Mouse (Mus musculus) liver, embryonic 15.5 days (tissue): ENCODE data around the gene Olfr1477. TPM values are rescaled to one million over a fixed set of nuclear protein-coding genes. Genes with fewer than 3 reads are reported as not detected.
"Not testable (repeated sequence)": the region's sequence is repeated elsewhere in the genome, so short reads cannot be mapped to it uniquely, and the experiment has no call there.

Experiments used
- ATAC-seq: fragments of 200-750 bp; cut with Nextera tagmentation; 2 replicates; pipeline ENCODE4 v1.8.0; 2017; ENCODE audit warnings: moderate number of reproducible peaks, mild to moderate bottlenecking, moderate library complexity; ENCODE audit not compliant: insufficient read depth
- H3K27ac ChIP-seq: fragments of 300-500 bp; sonication (generic); replicated peaks from 2 replicates; pipeline ENCODE4 v1.5.1; 2015; ENCODE audit warnings: mild to moderate bottlenecking, inconsistent platforms
- H3K27me3 ChIP-seq: fragments of 300-500 bp; sonication (generic); 2 replicates; pipeline ENCODE4 v1.6.1; 2015; ENCODE audit warnings: mild to moderate bottlenecking, inconsistent platforms
- H3K36me3 ChIP-seq: fragments of 300-500 bp; sonication (generic); replicated peaks from 2 replicates; pipeline ENCODE4 v1.6.1; 2015; ENCODE audit warnings: moderate library complexity, mild to moderate bottlenecking, inconsistent platforms
- H3K4me1 ChIP-seq: fragments of 300-500 bp; sonication (generic); replicated peaks from 2 replicates; pipeline ENCODE4 v1.6.1; 2015; ENCODE audit warnings: inconsistent platforms
- H3K4me2 ChIP-seq: fragments of 300-500 bp; sonication (generic); 2 replicates; pipeline ENCODE4 v1.6.1; 2015; ENCODE audit warnings: moderate library complexity, mild to moderate bottlenecking, inconsistent platforms
- H3K4me3 ChIP-seq: fragments of 300-500 bp; sonication (generic); replicated peaks from 2 replicates; pipeline ENCODE4 v1.5.1; 2015; ENCODE audit warnings: mild to moderate bottlenecking, inconsistent platforms
- H3K9ac ChIP-seq: fragments of 300-500 bp; sonication (generic); 2 replicates; pipeline ENCODE4 v1.6.1; 2015; ENCODE audit warnings: moderate library complexity, mild to moderate bottlenecking, inconsistent platforms
- H3K9me3 ChIP-seq: fragments of 300-500 bp; sonication (generic); replicated peaks from 2 replicates; pipeline ENCODE4 v1.6.1; 2016; ENCODE audit warnings: inconsistent platforms
- WGBS: fragments of 180-500 bp; shearing (Covaris S2); methylation state at CpG from one replicate; pipeline ENCODE4 v1.1.7; 2015; ENCODE audit warnings: mixed read lengths; ENCODE audit not compliant: insufficient replicate concordance; 5-methylcytosine and 5-hydroxymethylcytosine counted together
- polyA plus RNA-seq: library from polyadenylated mRNA; unstranded; fragments of >200 nt; fragmentation: Nextera tagmentation; extraction: Ambion mirVana; gene quantifications from 2 replicates; pipeline ENCODE4 v1.2.1, GENCODE M21; 2015

Olfr1477 gene
- not detected in 2 replicates for polyA plus RNA-seq

- Histone ChIP-seq H3K36me3 (no peaks in the 10 kb centered on the region), H3K9ac (no peak within 1 kb of the TSS), H3K9me3 (0 out of 2 replicates have a peak, but pooled peaks cover 2% of the 10 kb centered on the region), H3K27me3 (no peaks in the 10 kb centered on the region), H3K4me1 (no peaks in the 10 kb centered on the region), H3K4me3 (no peak within 1 kb of the TSS), H3K27ac (no peak within 1 kb of the TSS), H3K4me2 (no peak within 1 kb of the TSS)
- WGBS, result 44% methylated on average over 3 of the region's 3 CpGs
- no peak for ATAC-seq
Observed at GRCm38 (mm10) chr19:13500246-13500645, at the start of gene Olfr1477. Olfr1477 (plus strand) TSS chr19:13500546.

- no peak for ATAC-seq
- Histone ChIP-seq H3K27ac (no peak within 1 kb of the TSS), H3K4me1 (no peaks in the 10 kb centered on the region), H3K4me3 (no peak within 1 kb of the TSS), H3K9me3 (no peaks in the 10 kb centered on the region), H3K27me3 (no peaks in the 10 kb centered on the region), H3K9ac (no peak within 1 kb of the TSS), H3K4me2 (no peak within 1 kb of the TSS), H3K36me3 (no peaks in the 10 kb centered on the region)
- 61% methylated on average over 1 of the region's 1 CpGs for WGBS
Observed at GRCm38 (mm10) chr19:13455986-13456385, 44.4 kb upstream of the Olfr1477 start, which contains the start of gene Olfr1472. Olfr1472 (minus strand) TSS chr19:13456086.

DNA sequence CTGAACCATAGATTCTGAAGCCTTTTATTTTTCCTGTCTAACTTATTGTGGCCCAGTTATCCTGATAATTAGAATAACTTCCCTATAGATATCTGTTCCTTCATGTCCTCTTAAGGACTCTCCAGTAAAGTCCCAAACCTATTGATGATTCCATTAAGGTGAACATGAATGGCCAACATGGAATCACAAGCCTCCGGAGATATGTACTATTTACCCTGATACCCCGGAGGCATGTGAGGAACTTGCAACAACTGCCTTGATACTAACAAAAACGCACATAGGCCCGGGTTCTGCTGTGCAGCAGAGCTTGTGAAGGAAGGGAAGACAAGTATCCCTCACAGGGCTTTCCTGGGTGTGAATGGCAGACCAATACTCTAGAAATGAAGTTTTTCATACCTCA lies 31.1 kb upstream of the Olfr1477 start, which contains the start of gene Olfr1474:
Gene Olfr1474, plus strand, starts transcription at position 301 of the 400 bp plus-strand sequence.
- not testable (repeated sequence) for H3K4me1 ChIP-seq, H3K4me2 ChIP-seq, H3K27me3 ChIP-seq, H3K9ac ChIP-seq, H3K27ac ChIP-seq, H3K36me3 ChIP-seq, H3K9me3 ChIP-seq, H3K4me3 ChIP-seq, ATAC-seq
- WGBS, result 68% methylated on average over 4 of the region's 4 CpGs

- H3K9ac ChIP-seq, result no peak within 1 kb of the TSS
- no peak within 1 kb of the TSS for H3K4me3 ChIP-seq
- no peak for ATAC-seq
- no peak within 1 kb of the TSS for H3K27ac ChIP-seq
- no peaks in the 10 kb centered on the region for H3K27me3 ChIP-seq
- no peaks in the 10 kb centered on the region for H3K4me1 ChIP-seq
- H3K4me2 ChIP-seq, result no peak within 1 kb of the TSS
- no peaks in the 10 kb centered on the region for H3K9me3 ChIP-seq
- no peaks in the 10 kb centered on the region for H3K36me3 ChIP-seq
Observed at GRCm38 (mm10) chr19:13480096-13480495, 20.2 kb upstream of the Olfr1477 start, which contains the start of gene Olfr1475. Olfr1475 (minus strand) TSS chr19:13480196.

DNA sequence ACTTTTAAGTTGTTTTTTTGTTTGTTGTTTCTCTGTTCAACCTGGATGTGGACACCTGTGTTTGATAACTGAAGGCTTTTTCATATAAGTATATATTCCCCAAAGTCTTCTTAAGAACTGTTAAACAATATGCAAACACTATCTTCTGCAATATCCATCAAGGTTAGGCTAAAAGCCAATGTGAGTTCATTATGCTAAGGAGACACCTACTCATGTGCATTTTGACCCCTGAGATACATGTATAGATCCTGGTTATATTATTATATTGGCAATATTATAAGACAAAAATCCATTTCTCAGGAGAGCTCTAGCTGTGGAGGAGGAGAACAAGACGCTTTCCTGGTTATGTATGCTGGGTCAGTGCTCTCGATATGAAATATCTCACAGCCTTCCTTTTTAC lies 27.3 kb downstream of the Olfr1477 start, which contains the start of gene Olfr1480:
Gene Olfr1480, plus strand, starts transcription at position 301 of the 400 bp plus-strand sequence.
- Histone ChIP-seq H3K27ac (no peak within 1 kb of the TSS), H3K4me1 (no peaks in the 10 kb centered on the region), H3K4me3 (no peak within 1 kb of the TSS), H3K27me3 (no peaks in the 10 kb centered on the region), H3K36me3 (no peaks in the 10 kb centered on the region), H3K9ac (no peak within 1 kb of the TSS), H3K4me2 (no peak within 1 kb of the TSS), H3K9me3 (no peaks in the 10 kb centered on the region)
- ATAC-seq, result no peak
- WGBS, result 68% methylated on average over 2 of the region's 2 CpGs

Other genes with a start within 250 kb of the Olfr1477 start
- not detected in 2 replicates for gene Olfr1465, start 185.0 kb upstream of the Olfr1477 start, polyA plus RNA-seq
- not detected in 2 replicates for gene Olfr1466, start 161.7 kb upstream of the Olfr1477 start, polyA plus RNA-seq
- not detected in 2 replicates for gene Olfr1467, start 138.3 kb upstream of the Olfr1477 start, polyA plus RNA-seq
- gene Olfr1469, start 92.7 kb upstream of the Olfr1477 start, polyA plus RNA-seq, result not detected in 2 replicates
- gene Olfr1471, start 57.1 kb upstream of the Olfr1477 start, polyA plus RNA-seq, result not detected in 2 replicates
- not detected in 2 replicates for gene Olfr1472, start 44.5 kb upstream of the Olfr1477 start, polyA plus RNA-seq
- gene Olfr1474, start 31.0 kb upstream of the Olfr1477 start, polyA plus RNA-seq, result not detected in 2 replicates
- not detected in 2 replicates for gene Olfr1475, start 20.4 kb upstream of the Olfr1477 start, polyA plus RNA-seq
- gene Olfr1480, start 27.4 kb downstream of the Olfr1477 start, polyA plus RNA-seq, result not detected in 2 replicates
- gene Olfr1484, start 83.0 kb downstream of the Olfr1477 start, polyA plus RNA-seq, result not detected in 2 replicates
- gene Olfr1487, start 116.8 kb downstream of the Olfr1477 start, polyA plus RNA-seq, result not detected in 2 replicates
- gene Olfr1489, start 131.1 kb downstream of the Olfr1477 start, polyA plus RNA-seq, result not detected in 2 replicates
- not detected in 2 replicates for gene Olfr1490, start 150.5 kb downstream of the Olfr1477 start, polyA plus RNA-seq
- not detected in 2 replicates for gene Olfr1491, start 196.7 kb downstream of the Olfr1477 start, polyA plus RNA-seq
- gene Olfr1493-ps1, start 222.7 kb downstream of the Olfr1477 start, polyA plus RNA-seq, result not detected in 2 replicates
- gene Olfr1494, start 239.2 kb downstream of the Olfr1477 start, polyA plus RNA-seq, result not detected in 2 replicates